Mouse (Mus musculus): ENCODE results near the gene Fbxl14.

DNA sequence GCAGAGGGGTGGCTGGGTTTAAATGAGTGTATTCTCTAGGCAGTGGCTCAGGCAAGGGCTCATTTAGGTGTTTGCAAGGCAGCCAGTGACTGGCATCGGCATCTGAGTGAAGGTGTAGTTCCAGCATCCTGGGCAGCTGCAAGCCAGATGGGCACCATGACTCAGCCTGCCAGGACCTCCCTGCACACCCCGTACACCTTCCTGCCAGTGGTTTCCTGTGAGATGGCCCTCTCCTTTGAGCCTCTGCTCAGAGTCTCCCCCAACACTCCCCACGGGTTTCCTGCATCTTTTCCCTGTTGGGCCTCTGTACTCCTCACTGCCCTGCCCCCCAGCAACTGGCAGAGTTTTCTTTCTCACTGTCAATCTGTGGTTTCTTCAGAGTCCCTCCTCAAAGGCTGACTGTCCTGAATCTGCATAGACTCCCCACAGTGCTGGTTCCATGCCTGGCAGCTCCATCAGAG lies 42.5 kb downstream of the Fbxl14 start:
- no peak for TF ChIP-seq CTCF (IDR thresholded peaks at IDR 0.05; ENCODE audit: low read depth)
- no peak for TF ChIP-seq EP300 (optimal IDR thresholded peaks at IDR 0.05)

All from stomach, postnatal 0 days (tissue).